ENCODE assay signal across 9 mouse cellular contexts in genomic region chr3:135290249-135290894, GRCm38 (mm10). TPM values are rescaled to one million over a fixed set of nuclear protein-coding genes. Genes with fewer than 3 reads are reported as not detected.
A peak's percentile ranks its signal among the peaks of the same experiment; 100 is the strongest.
DNase-seq lines count a peak whose midpoint lies in the region; ATAC-seq and TF ChIP-seq lines count a peak whose summit lies in the region.
"Had no signal": no experiment of that assay in that cellular context is flagged by ENCODE, and none has a peak within 500 bp of the region (broad histone marks: within the 10 kb centered on the region; RNA-seq: fewer than 3 reads in every experiment).

No protein-coding gene starts in this region.

- no peaks in the 10 kb centered on the region for H3K27me3 ChIP-seq in MEL (ENCODE audit: control insufficient read depth in 1 of 2, insufficient read depth in 2 of 2, low read length in 2 of 2)
- H3K27me3 ChIP-seq in cerebellum, adult 2 months (ENCODE audit: control insufficient read depth, insufficient read depth, low read length): no peaks in the 10 kb centered on the region
- H3K27me3 ChIP-seq in intestine, postnatal 0 days (replicated peaks; ENCODE audit: control insufficient read depth, insufficient read depth, low read length): no peaks in the 10 kb centered on the region
- H3K27me3 ChIP-seq in limb, embryonic 11.5 days (ENCODE audit: control insufficient read depth, insufficient read depth, low read length): no peaks in the 10 kb centered on the region
- no peaks in the 10 kb centered on the region for H3K27me3 ChIP-seq in midbrain, postnatal 0 days (ENCODE audit: insufficient read depth, low read length)
- H3K27me3 ChIP-seq: heart, embryonic 13.5 days had no signal

- H3K36me3 ChIP-seq in MEL (ENCODE audit: control insufficient read depth in 1 of 2, insufficient read depth in 2 of 2, low read length in 2 of 2): no peaks in the 10 kb centered on the region
- H3K36me3 ChIP-seq in intestine, postnatal 0 days (ENCODE audit: control insufficient read depth, insufficient read depth): no peaks in the 10 kb centered on the region
- H3K36me3 ChIP-seq in limb, embryonic 11.5 days (ENCODE audit: control insufficient read depth, insufficient read depth, low read length): no peaks in the 10 kb centered on the region
- no peaks in the 10 kb centered on the region for H3K36me3 ChIP-seq in midbrain, postnatal 0 days (ENCODE audit: insufficient read depth, low read length)
- H3K36me3 ChIP-seq: heart, embryonic 13.5 days had no signal

- TF ChIP-seq POLR2A in MEL (IDR thresholded peaks at IDR 0.05; ENCODE audit: control insufficient read depth in 1 of 2, insufficient read depth in 1 of 2, low read depth in 1 of 2, low read length in 2 of 2, poor library complexity in 1 of 2): no peak
- no peak for TF ChIP-seq POLR2A in cerebellum, adult 2 months (IDR thresholded peaks at IDR 0.05; ENCODE audit: borderline replicate concordance, insufficient read depth, low read length)

- peak; percentile 95 for TF ChIP-seq RAD21 in MEL (IDR thresholded peaks at IDR 0.05; ENCODE audit: low read depth, low read length)

- no peak overlapping the region for H3K4me2 ChIP-seq in intestine, postnatal 0 days (replicated peaks; ENCODE audit: low read depth)
- no peak overlapping the region for H3K4me2 ChIP-seq in limb, embryonic 11.5 days (ENCODE audit: low read depth, severe bottlenecking)
- no peak overlapping the region for H3K4me2 ChIP-seq in midbrain, postnatal 0 days (ENCODE audit: low read depth, low read length, poor library complexity, severe bottlenecking)
- H3K4me2 ChIP-seq: heart, embryonic 13.5 days had no signal

- no peak overlapping the region for H3K4me3 ChIP-seq in MEL (ENCODE audit: control insufficient read depth in 1 of 2, insufficient read depth in 1 of 2, low read depth in 2 of 2, low read length in 2 of 2)
- no peak overlapping the region for H3K4me3 ChIP-seq in cerebellum, adult 2 months (replicated peaks; ENCODE audit: insufficient read depth, low read depth, low read length)
- no peak overlapping the region for H3K4me3 ChIP-seq in intestine, postnatal 0 days (ENCODE audit: low read depth, low read length)
- no peak overlapping the region for H3K4me3 ChIP-seq in limb, embryonic 11.5 days (ENCODE audit: low read depth, low read length)
- H3K4me3 ChIP-seq in midbrain, postnatal 0 days (ENCODE audit: low read depth, low read length): no peak overlapping the region
- H3K4me3 ChIP-seq: heart, embryonic 13.5 days had no signal

- over 99% methylated on average over 7 of the region's 7 CpGs for WGBS in cerebellum, adult 2 months
- 96% methylated on average over 7 of the region's 7 CpGs for WGBS in intestine, postnatal 0 days
- WGBS in limb, embryonic 11.5 days: 97% methylated on average over 7 of the region's 7 CpGs
- WGBS in midbrain, postnatal 0 days: 98% methylated on average over 6 of the region's 7 CpGs

- H3K9me3 ChIP-seq in MEL (replicated peaks; ENCODE audit: insufficient read depth, low read length): no peaks in the 10 kb centered on the region
- no peaks in the 10 kb centered on the region for H3K9me3 ChIP-seq in intestine, postnatal 0 days (ENCODE audit: control insufficient read depth)
- no peaks in the 10 kb centered on the region for H3K9me3 ChIP-seq in limb, embryonic 11.5 days (ENCODE audit: control insufficient read depth, low read length)
- no peaks in the 10 kb centered on the region for H3K9me3 ChIP-seq in midbrain, postnatal 0 days (ENCODE audit: low read length)
- H3K9me3 ChIP-seq: heart, embryonic 13.5 days had no signal

- peak; percentile 70 for DNase-seq in A20 (ENCODE audit: low read depth, low spot score)
- DNase-seq in MEL (ENCODE audit: low read depth, low spot score): peak; percentile 68
- peak in 1 of 2 experiments; percentile 30 for DNase-seq in cerebellum, adult 2 months
- peak; percentile 28 to 70 for DNase-seq in frontal cortex, adult 2 months (ENCODE audit: extremely low spot score in 1 of 2, low spot score in 1 of 2)
- peak; percentile 66 for DNase-seq in limb, embryonic 11.5 days (ENCODE audit: low spot score)
- DNase-seq in midbrain, postnatal 0 days (ENCODE audit: low spot score): peak; percentile 89
- DNase-seq in thymus, postnatal 14 days: peak; percentile 69

- peak; percentile 44 for ATAC-seq in intestine, postnatal 0 days
- ATAC-seq in limb, embryonic 11.5 days (ENCODE audit: insufficient number of reproducible peaks, low FRiP score, low TSS enrichment, low read depth): peak; percentile 73
- peak; percentile 71 for ATAC-seq in midbrain, postnatal 0 days (ENCODE audit: low FRiP score)

- no peaks in the 10 kb centered on the region for H3K79me2 ChIP-seq in MEL (ENCODE audit: control insufficient read depth, insufficient read depth, low read length, poor library complexity)

- H3K9ac ChIP-seq in MEL (ENCODE audit: control insufficient read depth, low read depth, low read length, poor library complexity, severe bottlenecking): no peak overlapping the region
- H3K9ac ChIP-seq in intestine, postnatal 0 days (ENCODE audit: low read depth, low read length): no peak overlapping the region
- no peak overlapping the region for H3K9ac ChIP-seq in limb, embryonic 11.5 days (ENCODE audit: low read length)
- no peak overlapping the region for H3K9ac ChIP-seq in midbrain, postnatal 0 days (replicated peaks; ENCODE audit: low read length, poor library complexity, severe bottlenecking)
- H3K9ac ChIP-seq: heart, embryonic 13.5 days had no signal

- no peak for TF ChIP-seq EP300 in MEL (IDR thresholded peaks at IDR 0.05; ENCODE audit: low read depth in 1 of 2, low read length in 2 of 2)

- H3K27ac ChIP-seq in MEL (ENCODE audit: control insufficient read depth, low read depth, low read length): no peak overlapping the region
- no peak overlapping the region for H3K27ac ChIP-seq in cerebellum, adult 2 months (ENCODE audit: insufficient read depth, low read length)
- no peak overlapping the region for H3K27ac ChIP-seq in intestine, postnatal 0 days (ENCODE audit: low read depth, low read length)
- H3K27ac ChIP-seq in limb, embryonic 11.5 days (replicated peaks; ENCODE audit: low read depth, low read length): no peak overlapping the region
- H3K27ac ChIP-seq in midbrain, postnatal 0 days (ENCODE audit: low read depth, low read length): no peak overlapping the region
- H3K27ac ChIP-seq: heart, embryonic 13.5 days had no signal

- TF ChIP-seq CTCF in MEL (IDR thresholded peaks at IDR 0.05 in 2 of 3, conservative IDR thresholded peaks at IDR 0.05 in 1 of 3; ENCODE audit: control insufficient read depth in 1 of 3, insufficient read depth in 1 of 3, low read depth in 2 of 3, low read length in 3 of 3, poor library complexity in 1 of 3, severe bottlenecking in 1 of 3): peak; percentile 64 to 92 (median 66)
- TF ChIP-seq CTCF in cerebellum, adult 2 months (IDR thresholded peaks at IDR 0.05; ENCODE audit: borderline replicate concordance, insufficient read depth, low read depth, low read length): peak; percentile 58
- peak; percentile 92 for TF ChIP-seq CTCF in intestine, postnatal 0 days (IDR thresholded peaks at IDR 0.05; ENCODE audit: low read depth)
- TF ChIP-seq CTCF in midbrain, postnatal 0 days (IDR thresholded peaks at IDR 0.05): peak; percentile 96

- no peaks in the 10 kb centered on the region for H3K4me1 ChIP-seq in MEL (ENCODE audit: control insufficient read depth in 1 of 2, insufficient read depth in 2 of 2, low read length in 2 of 2)
- H3K4me1 ChIP-seq in cerebellum, adult 2 months (ENCODE audit: control insufficient read depth, insufficient read depth, low read length): no peaks in the 10 kb centered on the region
- H3K4me1 ChIP-seq in intestine, postnatal 0 days (replicated peaks; ENCODE audit: control insufficient read depth, insufficient read depth, low read length): no peaks in the 10 kb centered on the region
- H3K4me1 ChIP-seq in limb, embryonic 11.5 days (ENCODE audit: control insufficient read depth, insufficient read depth, low read length): no peaks in the 10 kb centered on the region
- H3K4me1 ChIP-seq in midbrain, postnatal 0 days (ENCODE audit: insufficient read depth, low read length): no peaks in the 10 kb centered on the region

TF ChIP-seq in MEL, 35 proteins besides CTCF, POLR2A, EP300 and RAD21 (continues in another document):
- TF ChIP-seq CHD2 (IDR thresholded peaks at IDR 0.05; ENCODE audit: low read length): no peak

RNA-seq across cellular contexts. Expression of gene Bdh2, which starts 9.4 kb away (rescaled TPM):
- total RNA-seq in MEL (2012; rRNA removed): 0.23 and 0.42 TPM in 2 replicates
- polyA plus RNA-seq in MEL (2012; ENCODE audit: insufficient read depth in 1 of 2, insufficient read length in 2 of 2, low read depth in 1 of 2, low replicate concordance in 2 of 2, missing spikeins in 1 of 2): under 1 TPM in 1 of 2 experiments, not detected in 1; 0.22 TPM
- polyA plus RNA-seq in cerebellum, adult 2 months (2012; rRNA removed): 4.1 and 4.4 TPM in 2 replicates
- polyA plus RNA-seq in frontal cortex, adult 2 months (2012; rRNA removed): 2.7 and 4.0 TPM in 2 replicates
- polyA plus RNA-seq in intestine, postnatal 0 days (2015; fragmentation: Nextera tagmentation; extraction: Ambion mirVana): 5.6 and 8.0 TPM in 2 replicates
- 7.4 and 9.2 TPM in 2 replicates for polyA plus RNA-seq in limb, embryonic 11.5 days (2014; fragmentation: Nextera tagmentation; extraction: Ambion mirVana)
- 2.0 and 2.9 TPM in 2 replicates for total RNA-seq in midbrain, postnatal 0 days (2014; rRNA removed)
- 6.4 TPM in 2 replicates for polyA plus RNA-seq in midbrain, postnatal 0 days (2015; fragmentation: Nextera tagmentation; extraction: Ambion mirVana)

RNA-seq across cellular contexts. Expression of gene Slc9b2, which starts 17.1 kb away (rescaled TPM):
- 1.0 and 1.6 TPM in 2 replicates for total RNA-seq in MEL (2012; rRNA removed)
- 1 to 10 TPM in 1 of 2 experiments, not detected in 1; 1.3 TPM for polyA plus RNA-seq in MEL (2012; ENCODE audit: insufficient read depth in 1 of 2, insufficient read length in 2 of 2, low read depth in 1 of 2, low replicate concordance in 2 of 2, missing spikeins in 1 of 2)
- polyA plus RNA-seq in cerebellum, adult 2 months (2012; rRNA removed): 0.98 and 1.3 TPM in 2 replicates
- 2.5 and 3.6 TPM in 2 replicates for polyA plus RNA-seq in frontal cortex, adult 2 months (2012; rRNA removed)
- polyA plus RNA-seq in intestine, postnatal 0 days (2015; fragmentation: Nextera tagmentation; extraction: Ambion mirVana): 0.59 and 0.68 TPM in 2 replicates
- polyA plus RNA-seq in limb, embryonic 11.5 days (2014; fragmentation: Nextera tagmentation; extraction: Ambion mirVana): 5.1 and 5.6 TPM in 2 replicates
- 1.8 and 2.1 TPM in 2 replicates for total RNA-seq in midbrain, postnatal 0 days (2014; rRNA removed)
- polyA plus RNA-seq in midbrain, postnatal 0 days (2015; fragmentation: Nextera tagmentation; extraction: Ambion mirVana): 2.6 and 2.8 TPM in 2 replicates

RNA-seq across cellular contexts. Expression of gene Slc9b1, which starts 57.5 kb away (rescaled TPM):
- not detected in 2 replicates for total RNA-seq in MEL (2012; rRNA removed)
- under 1 TPM in 1 of 2 experiments, not detected in 1; 0.14 TPM for polyA plus RNA-seq in MEL (2012; ENCODE audit: insufficient read depth in 1 of 2, insufficient read length in 2 of 2, low read depth in 1 of 2, low replicate concordance in 2 of 2, missing spikeins in 1 of 2)
- polyA plus RNA-seq in cerebellum, adult 2 months (2012; rRNA removed): 0.87 TPM in 1 of 2 replicates, not detected in the other
- polyA plus RNA-seq in frontal cortex, adult 2 months (2012; rRNA removed): 0.36 and 0.99 TPM in 2 replicates
- 0.24 TPM in 1 of 2 replicates, not detected in the other for polyA plus RNA-seq in intestine, postnatal 0 days (2015; fragmentation: Nextera tagmentation; extraction: Ambion mirVana)
- polyA plus RNA-seq in limb, embryonic 11.5 days (2014; fragmentation: Nextera tagmentation; extraction: Ambion mirVana): 0.15 and 0.57 TPM in 2 replicates
- total RNA-seq in midbrain, postnatal 0 days (2014; rRNA removed): not detected in 2 replicates
- polyA plus RNA-seq in midbrain, postnatal 0 days (2015; fragmentation: Nextera tagmentation; extraction: Ambion mirVana): not detected in 2 replicates
- polyA plus RNA-seq: heart, embryonic 13.5 days had no signal
